Mouse (Mus musculus): ENCODE data around the gene Epn2. TPM values are rescaled to one million over a fixed set of nuclear protein-coding genes. Genes with fewer than 3 reads are reported as not detected.
A peak's percentile ranks its signal among the peaks of the same experiment; 100 is the strongest.

The Epn2 gene
- polyA plus RNA-seq (2012; rRNA removed): 10.6 and 12.7 TPM in 2 replicates

DNA sequence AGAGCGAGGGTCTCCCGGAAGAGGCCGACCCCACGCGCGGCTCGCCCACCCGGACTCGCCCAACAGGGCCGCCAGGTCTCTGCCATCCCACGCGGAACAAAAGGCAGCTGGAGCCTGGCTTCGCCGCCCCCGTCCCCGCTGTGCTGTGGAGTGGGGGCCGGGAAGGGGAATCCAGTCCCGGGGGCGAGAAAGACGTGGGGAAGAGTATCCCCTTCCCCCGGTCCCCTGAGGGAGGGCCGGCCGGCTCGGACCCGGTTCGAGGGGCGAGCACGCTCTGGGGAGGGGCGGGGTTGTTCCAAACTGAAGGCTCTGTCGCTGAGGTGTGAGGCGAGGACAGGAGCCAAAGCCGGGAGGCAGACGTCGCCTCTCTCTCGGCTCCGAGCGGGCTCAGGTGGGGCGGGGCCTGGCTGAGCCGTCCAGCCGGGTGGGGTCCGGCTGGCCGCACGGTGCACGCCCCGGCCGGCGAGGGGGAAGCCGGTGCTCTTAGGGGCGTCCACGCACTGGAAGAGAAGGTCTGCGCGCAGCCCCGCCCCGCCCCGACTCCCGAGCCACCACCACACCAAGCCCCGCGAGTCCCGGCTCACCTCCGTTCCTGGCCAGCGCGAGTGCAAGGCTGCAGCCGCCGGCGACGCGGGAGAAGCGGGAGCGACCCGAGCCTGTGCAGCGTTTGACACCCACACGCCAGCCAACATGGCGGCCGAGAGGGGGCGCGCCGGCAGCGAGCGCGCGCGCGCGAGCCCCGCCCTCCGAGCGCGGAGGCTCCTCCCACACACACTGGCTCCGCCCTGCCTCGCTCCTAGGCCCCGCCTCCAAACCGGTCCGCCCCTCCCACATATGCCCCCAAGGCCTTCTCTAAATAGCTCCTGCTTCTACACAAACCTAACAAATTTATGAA is at the start of gene Epn2:
Gene Epn2, minus strand, starts transcription at position 705 of the 895 bp plus-strand sequence.
- under 1% methylated on average over 93 of the region's 93 CpGs for WGBS
- DNase-seq (ENCODE audit: low read depth, low spot score): peak; percentile 16

DNA sequence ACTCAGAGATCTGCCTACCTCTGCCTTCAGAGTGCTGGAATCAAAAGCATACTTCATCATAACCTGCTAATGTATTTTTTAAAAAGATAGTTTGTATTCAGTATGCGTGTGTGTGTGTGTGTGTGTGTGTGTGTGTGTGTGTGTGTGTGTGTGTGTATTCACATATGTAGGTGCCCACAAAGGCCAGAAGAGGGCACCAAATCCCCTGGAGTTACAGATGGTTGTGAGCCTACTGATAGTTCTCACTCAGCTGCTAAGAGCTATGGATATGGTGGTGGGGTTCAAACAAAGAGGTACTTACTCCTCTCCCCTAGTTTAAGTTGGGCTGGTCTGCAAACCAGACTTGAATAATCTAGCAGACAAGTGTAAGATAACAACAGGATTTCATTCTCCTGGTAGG is 47.0 kb upstream of the Epn2 start:
- no peak for DNase-seq (ENCODE audit: low read depth, low spot score)
- 83% methylated on average over 1 of the region's 1 CpGs for WGBS

DNA sequence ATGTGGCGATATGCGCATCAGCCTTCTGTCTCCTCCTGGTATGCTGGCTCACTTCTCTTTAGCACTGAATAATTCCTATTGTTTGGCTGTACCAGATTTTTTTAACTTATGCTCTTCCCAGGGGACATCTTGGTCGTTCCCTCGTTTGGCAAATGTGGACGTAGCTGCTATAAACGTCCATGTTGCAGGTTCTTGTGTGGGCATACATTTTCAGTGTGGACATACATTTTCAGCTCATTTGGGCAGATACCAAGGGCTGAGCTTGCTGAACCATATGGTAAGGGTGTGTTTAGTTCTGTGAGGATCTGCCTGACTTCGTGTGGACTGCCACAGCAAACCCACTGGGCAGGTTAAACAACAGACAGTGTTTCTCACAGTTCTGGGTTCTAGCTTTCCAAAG is 45.6 kb upstream of the Epn2 start:
- WGBS: 75% methylated on average over 7 of the region's 7 CpGs
- no peak for DNase-seq (ENCODE audit: low read depth, low spot score)

DNA sequence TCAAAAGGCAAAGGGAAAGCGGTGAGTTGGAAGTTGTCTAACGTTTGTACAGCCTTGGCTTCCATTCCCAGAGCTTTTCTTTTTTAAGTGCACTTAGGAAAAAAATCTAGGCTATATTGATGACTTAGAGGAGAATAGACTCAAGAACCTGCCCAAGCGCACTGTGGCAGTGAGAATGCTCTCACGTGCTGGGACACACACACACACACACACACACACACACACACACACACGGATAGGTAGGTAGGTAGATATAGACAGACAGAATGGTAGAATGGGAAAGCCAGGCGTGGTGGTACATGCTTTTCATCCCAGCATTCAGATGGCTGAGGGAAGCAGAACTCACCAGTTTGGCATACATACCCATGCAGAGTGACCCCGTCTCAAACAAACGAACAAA is 41.3 kb upstream of the Epn2 start:
- DNase-seq (ENCODE audit: low read depth, low spot score): no peak
- WGBS: 54% methylated on average over 8 of the region's 8 CpGs

DNA sequence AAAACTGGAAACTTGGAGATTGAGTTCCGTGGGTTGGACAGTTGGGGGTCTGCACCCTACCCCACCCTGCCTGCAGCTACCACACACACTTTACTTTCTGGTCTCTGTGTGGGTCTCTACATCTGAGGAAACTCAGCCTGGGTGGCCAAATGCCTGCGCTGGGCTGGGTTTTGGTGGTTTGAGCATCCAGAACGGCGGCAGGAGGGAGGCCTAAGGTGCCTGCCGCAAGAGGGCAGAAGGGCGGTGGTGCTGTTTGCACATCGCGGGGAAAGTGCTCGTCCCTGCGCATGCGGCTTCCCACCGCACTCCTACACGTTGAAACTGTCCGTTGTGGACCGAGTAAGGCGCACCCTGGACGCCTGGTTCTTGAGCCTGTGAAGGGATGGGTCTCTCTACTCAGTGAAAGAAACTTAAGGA is 40.8 kb upstream of the Epn2 start:
- DNase-seq (ENCODE audit: low read depth, low spot score): peak; percentile 67
- 2% methylated on average over 17 of the region's 17 CpGs for WGBS

DNA sequence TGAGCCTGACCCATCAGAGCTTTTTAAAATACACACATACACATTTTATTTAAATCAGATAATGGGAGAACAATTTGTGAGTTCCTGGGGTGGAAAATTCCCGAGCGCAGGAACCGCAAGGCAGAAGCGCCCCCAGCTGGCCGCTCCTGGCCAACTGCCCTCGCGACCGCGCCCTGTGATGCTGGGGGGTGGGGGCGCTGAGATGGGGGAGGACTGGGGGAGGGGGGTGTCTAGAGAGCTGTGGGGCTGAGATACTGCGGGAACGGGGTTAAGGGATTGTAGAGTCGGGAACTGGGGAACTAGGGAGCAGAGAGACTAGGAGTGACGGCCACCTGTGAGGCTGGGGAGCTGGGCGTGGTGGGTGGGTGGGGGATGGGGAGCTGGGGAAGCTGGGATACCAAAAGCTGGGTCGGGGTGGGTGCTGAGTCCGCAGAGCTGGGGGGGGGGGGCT is 40.3 kb upstream of the Epn2 start:
- no peak for DNase-seq (ENCODE audit: low read depth, low spot score)
- WGBS: under 1% methylated on average over 17 of the region's 17 CpGs

DNA sequence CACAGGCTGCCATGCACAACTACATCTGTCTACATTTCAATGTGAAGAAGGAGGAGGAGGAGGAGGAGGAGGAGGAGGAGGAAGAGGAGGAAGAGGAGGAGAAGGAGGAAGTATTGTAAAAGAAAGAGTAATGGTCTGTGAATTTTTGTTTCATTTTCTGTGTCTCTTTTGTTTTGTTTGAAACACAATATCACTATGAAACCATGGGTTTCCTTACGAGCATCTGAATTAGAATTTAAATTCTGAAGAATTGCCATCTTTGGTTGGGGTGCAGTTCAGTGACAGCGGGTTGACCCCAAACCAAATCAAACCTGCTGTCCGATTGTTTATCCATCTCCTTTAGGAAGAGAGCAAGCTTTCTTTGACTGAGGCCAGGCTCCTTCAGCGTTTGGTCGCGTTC is 39.9 kb upstream of the Epn2 start:
- no peak for DNase-seq (ENCODE audit: low read depth, low spot score)
- WGBS: 10% methylated on average over 6 of the region's 6 CpGs

DNA sequence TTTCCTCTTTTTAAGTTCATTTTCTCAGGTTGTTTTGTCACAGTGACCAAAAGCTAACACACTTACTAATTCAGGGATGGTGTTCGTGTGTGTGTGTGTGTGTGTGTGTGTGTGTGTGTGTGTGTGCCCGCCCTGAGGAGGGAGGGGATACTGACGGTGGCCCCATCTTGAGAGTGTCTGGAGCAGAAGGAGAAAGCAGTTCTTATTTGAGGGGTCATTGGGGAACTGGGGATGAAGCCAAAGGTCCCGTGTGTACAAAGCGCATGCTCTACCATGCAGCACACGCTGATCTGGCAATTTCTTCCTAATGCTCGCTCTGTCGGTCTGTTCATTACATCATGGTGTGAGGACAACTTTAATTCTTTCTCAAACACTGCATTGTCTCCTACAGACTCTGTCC is 39.1 kb upstream of the Epn2 start:
- WGBS: 80% methylated on average over 8 of the region's 8 CpGs
- DNase-seq (ENCODE audit: low read depth, low spot score): no peak

DNA sequence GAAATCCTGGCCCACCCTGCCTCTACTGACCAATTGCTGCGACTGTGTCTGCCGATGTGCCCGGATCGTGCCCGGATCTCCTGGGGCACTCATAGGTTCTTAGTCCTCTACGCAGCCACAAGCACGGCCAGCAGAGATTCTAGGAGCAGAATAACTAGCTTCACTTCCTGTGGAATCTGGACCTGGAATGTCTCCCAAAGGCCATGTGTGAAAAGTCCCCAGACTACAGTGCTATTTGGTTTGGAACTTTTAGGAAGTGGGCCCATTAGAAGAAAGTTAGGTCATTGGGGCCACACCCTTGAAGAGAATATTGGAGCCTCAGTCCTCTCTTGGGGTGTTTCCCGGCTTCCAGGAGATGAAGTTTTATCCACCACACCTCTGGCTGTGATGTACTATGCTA is 38.6 kb upstream of the Epn2 start:
- no peak for DNase-seq (ENCODE audit: low read depth, low spot score)
- 62% methylated on average over 8 of the region's 8 CpGs for WGBS

DNA sequence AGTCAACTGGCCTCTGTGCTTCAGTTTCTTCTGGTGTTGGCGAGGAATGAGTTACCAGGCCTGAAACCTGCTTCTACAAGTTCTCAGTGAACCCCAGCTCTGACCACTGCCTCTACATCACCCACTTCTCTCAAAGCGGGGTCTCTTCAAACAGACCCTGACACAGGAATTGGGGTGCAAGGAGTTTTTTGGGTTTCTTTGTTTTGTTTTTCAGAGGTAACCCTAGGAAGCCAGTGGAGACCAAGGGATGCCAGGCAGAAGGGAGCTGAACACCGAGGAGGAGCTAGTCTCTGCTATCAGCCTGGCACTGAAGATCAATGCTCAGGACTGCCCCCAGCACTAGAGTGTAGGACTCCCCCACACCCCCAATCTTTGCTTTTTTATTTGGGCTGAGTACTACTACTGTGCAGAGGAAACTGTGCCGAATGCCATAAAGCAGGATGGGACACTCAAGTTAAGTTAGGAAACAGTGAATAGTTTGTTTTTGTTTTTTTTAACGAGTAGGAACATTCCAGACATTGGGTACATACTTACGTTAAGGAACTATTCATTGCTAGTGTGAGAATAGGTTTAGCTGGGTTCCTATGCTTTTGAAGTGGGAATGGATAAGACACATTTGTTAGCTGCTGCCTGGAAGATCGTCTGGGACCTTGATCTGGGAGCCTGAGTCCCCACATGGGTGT is 37.9 kb upstream of the Epn2 start:
- 71% methylated on average over 7 of the region's 7 CpGs for WGBS
- no peak for DNase-seq (ENCODE audit: low read depth, low spot score)

DNA sequence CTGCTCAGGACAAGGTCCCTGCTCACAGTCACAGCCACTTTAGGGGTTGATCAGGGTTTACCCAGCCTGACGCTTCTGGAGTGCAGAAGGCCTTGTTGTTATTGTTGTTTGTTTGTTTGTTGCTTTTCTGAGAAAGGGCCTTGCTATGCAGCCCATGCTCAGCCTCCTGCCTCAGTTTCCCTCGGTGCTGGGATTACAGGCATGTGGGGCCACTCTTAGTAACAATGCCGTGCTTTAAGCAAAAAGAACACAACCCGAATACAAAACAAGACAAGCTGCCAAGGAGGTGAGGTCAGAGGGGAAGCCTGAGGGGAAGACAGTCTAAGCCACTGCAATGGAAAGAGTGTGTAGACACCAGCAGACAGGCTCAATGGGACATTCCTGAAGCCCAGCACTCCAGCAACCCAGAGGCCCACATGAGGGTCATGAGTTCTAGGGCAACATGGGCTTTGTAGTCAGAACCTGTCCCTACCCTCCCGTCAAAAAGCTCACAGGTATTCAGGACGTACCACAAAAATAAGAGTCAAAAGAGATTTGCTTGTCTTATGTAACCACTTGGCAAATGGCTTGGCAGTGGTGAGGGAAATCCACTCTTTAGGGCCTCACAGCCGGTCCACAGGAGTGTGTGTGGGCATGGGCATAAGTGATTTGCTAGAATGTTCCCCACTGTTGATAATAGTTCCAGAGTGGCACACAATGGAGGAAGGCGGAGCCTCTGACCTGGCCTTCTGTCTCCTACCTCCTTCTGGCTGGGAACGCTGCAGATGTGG is 37.2 kb upstream of the Epn2 start:
- WGBS: 70% methylated on average over 9 of the region's 9 CpGs
- DNase-seq (ENCODE audit: low read depth, low spot score): no peak

DNA sequence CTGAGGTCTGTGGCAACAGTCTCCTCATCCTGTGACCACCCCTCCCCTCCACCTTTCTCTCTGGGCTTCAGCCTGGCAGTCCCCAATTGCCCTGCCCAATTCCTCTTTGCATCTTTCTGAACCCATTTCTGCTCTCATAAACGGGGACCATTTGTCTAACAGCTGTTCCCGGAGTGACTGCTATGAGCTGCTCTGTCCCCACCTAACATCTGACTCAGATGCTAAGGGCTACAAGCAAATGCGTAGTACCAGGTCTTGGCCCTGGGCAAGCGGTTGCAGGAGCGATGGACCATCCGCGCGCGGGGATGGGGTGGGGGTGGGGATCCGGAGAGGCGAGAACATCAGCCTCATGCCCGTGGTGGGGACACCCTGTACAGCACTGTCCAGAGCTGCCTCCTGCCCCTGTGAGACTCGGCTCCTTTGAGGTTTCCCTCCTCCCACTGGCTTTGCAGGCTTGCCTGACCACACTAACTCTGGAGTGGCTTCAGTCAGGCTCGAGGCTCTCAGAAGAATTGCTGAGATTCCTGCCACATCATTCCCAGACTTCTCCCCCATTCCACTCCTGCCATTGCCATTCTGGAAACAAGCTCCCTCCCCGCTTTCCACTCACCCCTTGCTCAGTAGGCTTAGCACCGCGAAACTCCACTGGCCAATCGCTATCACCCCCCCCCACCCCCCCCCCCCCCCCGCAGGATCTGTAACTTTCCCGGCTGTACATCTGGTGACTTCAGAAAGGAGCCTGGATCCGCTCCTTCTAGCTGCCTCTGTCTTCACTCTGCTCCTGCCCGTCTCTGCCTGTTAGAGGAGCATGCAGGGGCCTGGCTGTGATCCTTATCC is 36.4 kb upstream of the Epn2 start:
- 46% methylated on average over 19 of the region's 22 CpGs for WGBS
- no peak for DNase-seq (ENCODE audit: low read depth, low spot score)

DNA sequence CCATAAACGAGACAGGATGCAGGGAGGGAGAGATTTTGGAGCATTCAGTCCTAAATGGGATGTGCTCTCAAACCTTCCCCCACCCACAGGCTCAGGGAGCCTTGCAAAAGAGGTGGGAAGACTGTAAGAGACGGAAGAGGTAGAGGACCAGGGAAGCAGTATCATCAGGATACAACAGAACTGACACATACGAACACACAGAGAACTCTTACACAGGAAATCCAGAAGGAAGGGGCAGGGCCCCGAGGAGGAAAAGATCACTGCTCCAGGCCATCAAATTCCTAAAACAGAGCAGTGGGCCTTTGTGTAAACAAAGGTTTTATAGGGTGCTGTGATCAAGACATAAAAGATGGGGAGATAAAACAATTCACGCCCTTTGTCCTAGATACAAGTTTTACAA is 34.9 kb upstream of the Epn2 start:
- 13% methylated on average over 5 of the region's 5 CpGs for WGBS
- DNase-seq (ENCODE audit: low read depth, low spot score): no peak

DNA sequence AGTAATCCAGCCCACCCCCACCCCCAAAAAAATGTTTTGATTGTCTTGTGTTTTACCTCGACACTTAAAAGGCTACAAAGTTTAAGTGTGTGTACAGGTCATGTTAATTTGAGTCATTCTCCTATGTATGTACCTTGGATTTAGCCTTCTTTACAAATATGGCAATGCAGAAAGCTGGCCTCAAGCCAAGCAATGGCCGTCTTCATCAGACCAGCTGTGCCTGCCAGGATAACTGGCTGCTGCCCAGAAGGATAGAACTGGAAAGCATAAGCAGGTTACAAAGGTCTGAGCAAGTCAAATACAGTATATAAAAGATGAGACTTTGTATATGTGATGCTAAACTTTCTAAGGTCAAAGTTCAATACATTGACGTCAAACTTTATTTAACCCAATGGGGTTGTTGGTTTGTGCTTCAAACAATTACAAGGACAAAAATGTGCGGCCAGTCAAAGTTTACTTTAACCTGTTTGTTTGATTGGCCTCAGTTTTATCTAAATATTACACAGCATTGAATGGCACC is 32.7 kb upstream of the Epn2 start:
- peak; percentile 47 for DNase-seq (ENCODE audit: low read depth, low spot score)
- WGBS: 17% methylated on average over 4 of the region's 4 CpGs

DNA sequence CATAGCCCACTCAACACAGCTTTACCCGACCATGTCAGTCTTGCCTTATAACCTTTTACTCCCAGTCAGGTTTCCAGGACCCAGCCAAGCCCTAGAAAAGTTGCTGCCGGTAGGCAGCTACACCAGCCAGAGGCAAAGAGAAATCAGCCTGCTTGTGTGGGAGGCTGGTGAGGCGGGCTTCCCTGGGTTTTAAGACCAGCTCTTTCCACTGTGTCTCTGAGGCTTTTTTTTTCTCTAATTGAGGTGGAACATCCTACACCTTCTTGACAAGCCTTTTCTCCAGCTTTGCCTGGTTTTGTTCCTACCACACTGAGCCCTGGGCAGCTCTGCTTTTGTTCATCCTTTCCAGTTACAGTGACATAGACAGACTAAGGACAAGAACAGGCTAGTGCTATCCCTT is 31.7 kb upstream of the Epn2 start:
- 82% methylated on average over 3 of the region's 3 CpGs for WGBS

DNA sequence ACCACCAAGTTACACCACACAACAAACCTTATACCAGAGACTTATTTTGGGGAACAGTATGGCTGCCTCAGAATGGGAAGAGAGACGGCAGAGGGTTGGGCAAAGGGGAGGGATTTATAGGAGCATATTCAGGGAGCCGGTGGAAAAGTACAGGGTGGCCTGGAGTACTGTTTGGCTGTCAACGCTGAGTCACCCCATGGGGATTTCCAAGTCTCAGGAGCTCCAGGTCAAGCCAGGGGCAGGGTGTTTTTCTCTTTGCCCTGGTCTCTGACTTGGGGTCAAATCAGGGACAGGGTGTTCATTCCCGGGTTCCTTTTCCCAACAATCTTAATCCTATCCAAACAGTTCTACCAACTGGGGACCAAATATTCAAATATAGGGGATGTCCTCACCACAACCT is 28.6 kb upstream of the Epn2 start:
- WGBS: 39% methylated on average over 4 of the region's 4 CpGs
- no peak for DNase-seq (ENCODE audit: low read depth, low spot score)

More for the DNA sequence above, 31.7 kb upstream of the Epn2 start:
- no peak for DNase-seq (ENCODE audit: low read depth, low spot score)

DNA sequence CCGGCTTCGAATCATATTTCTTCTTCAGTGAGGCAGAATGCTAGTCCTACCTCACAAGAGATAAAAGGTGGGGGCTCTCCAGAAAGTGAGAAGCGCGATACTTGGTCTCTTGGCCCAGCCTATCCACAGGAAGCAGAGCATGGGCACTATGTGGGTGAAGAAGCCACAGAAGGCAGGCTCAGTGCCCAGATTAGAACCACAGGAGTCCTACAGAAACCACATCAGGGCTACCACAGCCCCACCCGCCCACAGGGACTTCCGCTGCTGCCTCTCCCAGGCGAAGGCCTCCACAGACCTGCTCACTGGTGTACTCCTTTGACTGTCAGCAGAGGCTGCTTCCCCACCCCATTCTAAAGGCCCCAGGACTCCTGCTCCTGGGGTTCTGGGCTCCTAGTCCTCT is 23.2 kb upstream of the Epn2 start:
- no peak for DNase-seq (ENCODE audit: low read depth, low spot score)
- 88% methylated on average over 7 of the region's 7 CpGs for WGBS

DNA sequence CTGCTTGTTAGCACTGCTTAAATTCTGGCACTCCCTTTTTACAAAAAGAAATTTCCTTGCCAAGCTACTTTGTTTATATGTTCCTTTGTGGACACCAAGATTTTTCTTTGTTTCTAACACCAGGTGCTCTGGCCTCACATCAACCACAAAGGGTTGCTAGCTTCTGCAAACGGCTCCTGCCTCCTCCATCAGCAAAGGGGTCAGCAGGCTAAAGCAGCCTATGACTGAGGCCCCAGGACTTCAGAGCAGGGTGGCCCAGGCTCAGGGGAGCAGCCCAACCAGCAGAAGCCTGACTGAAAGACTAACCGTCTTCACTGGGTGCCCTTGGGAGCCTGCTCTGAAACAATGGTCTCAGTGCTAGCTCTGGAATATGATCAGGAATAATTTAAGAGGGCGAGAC is 22.0 kb upstream of the Epn2 start:
- 45% methylated on average over 3 of the region's 3 CpGs for WGBS
- no peak for DNase-seq (ENCODE audit: low read depth, low spot score)

DNA sequence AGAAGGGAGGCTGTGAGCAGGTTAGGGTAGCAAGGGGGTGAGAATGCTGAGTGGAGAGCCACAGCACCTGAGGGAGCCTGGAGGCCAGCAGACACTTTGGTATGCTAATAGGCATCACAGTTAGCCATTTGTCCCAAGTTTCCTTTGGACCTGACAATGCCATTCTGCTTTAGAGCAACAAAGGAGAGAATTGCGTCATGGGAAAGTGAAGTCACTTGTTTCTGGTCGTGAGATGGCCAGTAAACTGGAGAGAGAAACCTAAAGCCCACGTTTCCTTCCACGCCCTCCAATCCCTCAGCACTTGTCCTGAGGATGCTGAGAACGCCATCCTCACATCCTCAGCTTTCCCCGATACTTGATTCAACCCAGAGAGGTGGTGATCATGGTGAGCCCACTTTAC is 18.9 kb upstream of the Epn2 start:
- no peak for DNase-seq (ENCODE audit: low read depth, low spot score)
- WGBS: 69% methylated on average over 6 of the region's 6 CpGs
